Mouse (Mus musculus): ENCODE data around the gene Hist2h2ac. TPM values are rescaled to one million over a fixed set of nuclear protein-coding genes. Genes with fewer than 3 reads are reported as not detected.
A peak's percentile ranks its signal among the peaks of the same experiment; 100 is the strongest.
"Not testable (repeated sequence)": the region's sequence is repeated elsewhere in the genome, so short reads cannot be mapped to it uniquely, and the experiment has no call there.

Hist2h2ac gene
- 10 to 100 TPM; 33.7 to 41.7 TPM for total RNA-seq (2021)
- long read RNA-seq, experiment 1, result 0 reads
- long read RNA-seq, experiment 2, result 0 reads

GRCm38 (mm10) chr3:96220765-96221639, at the start of gene Hist2h2ac, which contains the start of gene Hist2h2be:
Gene Hist2h2ac, minus strand, starts transcription at chr3:96220880.
Gene Hist2h2be, plus strand, starts transcription at chr3:96221119.
- DNase-seq, result peak; percentile 70
- intact Hi-C loops (cut with DNase I; ENCODE audit: low total_unique reads), result no loop called here

GRCm38 (mm10) chr3:96269511-96270474, 49.1 kb upstream of the Hist2h2ac start, which contains the start of gene Hist2h2bb:
Gene Hist2h2bb, plus strand, starts transcription at chr3:96269752.
- intact Hi-C loops (cut with DNase I; ENCODE audit: low total_unique reads), result no loop called here
- peak; percentile 84 for DNase-seq

GRCm38 (mm10) chr3:96268776-96269378, 48.2 kb upstream of the Hist2h2ac start:
- intact Hi-C loops (cut with DNase I; ENCODE audit: low total_unique reads); DNase-seq: not testable (repeated sequence)

- peak; percentile 71 for DNase-seq
- intact Hi-C loops (cut with DNase I; ENCODE audit: low total_unique reads), result no loop called here
Measured at GRCm38 (mm10) chr3:96268051-96268775, 47.5 kb upstream of the Hist2h2ac start, which contains the start of gene Hist2h3b. Gene Hist2h3b, plus strand, starts transcription at chr3:96268654.

- intact Hi-C loops (cut with DNase I; ENCODE audit: low total_unique reads), result no loop called here
Measured at GRCm38 (mm10) chr3:96267541-96267940, 46.9 kb upstream of the Hist2h2ac start.

GRCm38 (mm10) chr3:96266132-96266710, 45.5 kb upstream of the Hist2h2ac start:
- no peak for DNase-seq
- intact Hi-C loops (cut with DNase I; ENCODE audit: low total_unique reads), result no loop called here

More at GRCm38 (mm10) chr3:96267541-96267940, 46.9 kb upstream of the Hist2h2ac start:
- DNase-seq, result no peak

GRCm38 (mm10) chr3:96264404-96264949, 43.8 kb upstream of the Hist2h2ac start:
- DNase-seq, result no peak
- intact Hi-C loops (cut with DNase I; ENCODE audit: low total_unique reads), result no loop called here

- intact Hi-C loops (cut with DNase I; ENCODE audit: low total_unique reads), result no loop called here
- DNase-seq, result peak; percentile 25
Measured at GRCm38 (mm10) chr3:96263558-96264403, 43.1 kb upstream of the Hist2h2ac start.

GRCm38 (mm10) chr3:96262979-96263550, 42.4 kb upstream of the Hist2h2ac start, which contains the start of gene Hist2h4:
Gene Hist2h4, minus strand, starts transcription at chr3:96263311.
- intact Hi-C loops (cut with DNase I; ENCODE audit: low total_unique reads), result no loop called here
- peak; percentile 89 for DNase-seq

- intact Hi-C loops (cut with DNase I; ENCODE audit: low total_unique reads), result no loop called here
- DNase-seq, result peak; percentile 82
Measured at GRCm38 (mm10) chr3:96262216-96262875, 41.7 kb upstream of the Hist2h2ac start.

GRCm38 (mm10) chr3:96261623-96262022, 40.9 kb upstream of the Hist2h2ac start:
- DNase-seq, result no peak
- intact Hi-C loops (cut with DNase I; ENCODE audit: low total_unique reads), result no loop called here

GRCm38 (mm10) chr3:96260220-96260619, 39.5 kb upstream of the Hist2h2ac start:
- intact Hi-C loops (cut with DNase I; ENCODE audit: low total_unique reads), result no loop called here
- no peak for DNase-seq

GRCm38 (mm10) chr3:96257190-96257589, 36.5 kb upstream of the Hist2h2ac start:
- intact Hi-C loops (cut with DNase I; ENCODE audit: low total_unique reads), result no loop called here
- DNase-seq, result no peak

GRCm38 (mm10) chr3:96255926-96256593, 35.4 kb upstream of the Hist2h2ac start:
- DNase-seq, result no peak
- intact Hi-C loops (cut with DNase I; ENCODE audit: low total_unique reads), result no loop called here

GRCm38 (mm10) chr3:96254683-96255355, 34.1 kb upstream of the Hist2h2ac start:
- DNase-seq, result no peak
- intact Hi-C loops (cut with DNase I; ENCODE audit: low total_unique reads), result no loop called here
